Mouse (Mus musculus): ENCODE measurements around the gene Serf1. TPM values are rescaled to one million over a fixed set of nuclear protein-coding genes. Genes with fewer than 3 reads are reported as not detected.
"Not testable (repeated sequence)": the region's sequence is repeated elsewhere in the genome, so short reads cannot be mapped to it uniquely, and the experiment has no call there.

Gene Serf1
- polyA plus RNA-seq, 1 experiment: 3.6 TPM

- TF ChIP-seq CTCF (IDR thresholded peaks at IDR 0.05; ENCODE audit: borderline replicate concordance, control insufficient read depth, extremely low read depth, insufficient read depth, low read length, poor library complexity): no peak
- TF ChIP-seq POLR2A (IDR thresholded peaks at IDR 0.05; ENCODE audit: control insufficient read depth, extremely low read depth, insufficient read depth, low read length, poor library complexity): no peak
- no peaks in the 10 kb centered on the region for H3K36me3 ChIP-seq (ENCODE audit: control insufficient read depth, insufficient read depth, low read length)
- WGBS: 28% methylated on average over 1 of the region's 1 CpGs
- H3K4me3 ChIP-seq (ENCODE audit: control insufficient read depth, insufficient read depth, low read length): no peak overlapping the region
- no peaks in the 10 kb centered on the region for H3K27me3 ChIP-seq (ENCODE audit: control insufficient read depth, insufficient read depth, low read length)
- H3K4me1 ChIP-seq (replicated peaks; ENCODE audit: control insufficient read depth, insufficient read depth, low read length): no peaks in the 10 kb centered on the region
- DNase-seq: no peak
- H3K27ac ChIP-seq (ENCODE audit: control insufficient read depth, insufficient read depth, low read length): no peak overlapping the region
Measured at GRCm38 (mm10) chr13:100152659-100153058, 44.8 kb downstream of the Serf1 start.

- whole genome bisulfite sequencing: 92% methylated on average over 3 of the region's 3 CpGs
- Histone ChIP-seq H3K27ac (ENCODE audit: control insufficient read depth, insufficient read depth, low read length) (no peak overlapping the region), H3K27me3 (ENCODE audit: control insufficient read depth, insufficient read depth, low read length) (no peaks in the 10 kb centered on the region), H3K36me3 (ENCODE audit: control insufficient read depth, insufficient read depth, low read length) (no peaks in the 10 kb centered on the region), H3K4me3 (ENCODE audit: control insufficient read depth, insufficient read depth, low read length) (no peak overlapping the region), H3K4me1 (replicated peaks; ENCODE audit: control insufficient read depth, insufficient read depth, low read length) (no peaks in the 10 kb centered on the region)
- no peak for DNase-seq
- TF ChIP-seq CTCF (IDR thresholded peaks at IDR 0.05; ENCODE audit: borderline replicate concordance, control insufficient read depth, extremely low read depth, insufficient read depth, low read length, poor library complexity) (no peak), POLR2A (IDR thresholded peaks at IDR 0.05; ENCODE audit: control insufficient read depth, extremely low read depth, insufficient read depth, low read length, poor library complexity) (no peak)
Measured at GRCm38 (mm10) chr13:100156624-100157023, 48.8 kb downstream of the Serf1 start.

GRCm38 (mm10) chr13:100161171-100161870 lies 53.5 kb downstream of the Serf1 start:
- not testable (repeated sequence) for H3K27ac ChIP-seq (ENCODE audit: control insufficient read depth, insufficient read depth, low read length); H3K4me3 ChIP-seq (ENCODE audit: control insufficient read depth, insufficient read depth, low read length); H3K4me1 ChIP-seq (replicated peaks; ENCODE audit: control insufficient read depth, insufficient read depth, low read length); DNase-seq; H3K27me3 ChIP-seq (ENCODE audit: control insufficient read depth, insufficient read depth, low read length); H3K36me3 ChIP-seq (ENCODE audit: control insufficient read depth, insufficient read depth, low read length)
- 92% methylated on average over 11 of the region's 11 CpGs for WGBS

GRCm38 (mm10) chr13:100162467-100162866 lies 54.7 kb downstream of the Serf1 start:
- H3K27ac ChIP-seq (ENCODE audit: control insufficient read depth, insufficient read depth, low read length); DNase-seq; H3K4me1 ChIP-seq (replicated peaks; ENCODE audit: control insufficient read depth, insufficient read depth, low read length); H3K36me3 ChIP-seq (ENCODE audit: control insufficient read depth, insufficient read depth, low read length); H3K27me3 ChIP-seq (ENCODE audit: control insufficient read depth, insufficient read depth, low read length); H3K4me3 ChIP-seq (ENCODE audit: control insufficient read depth, insufficient read depth, low read length): not testable (repeated sequence)

Other genes with a start within 250 kb of the Serf1 start
- gene Cartpt, start 206.9 kb upstream of the Serf1 start, polyA plus RNA-seq (2012; rRNA removed): 0.22 TPM in 1 of 2 replicates, not detected in the other
- 7.7 and 8.0 TPM in 2 replicates for gene Mccc2, start 92.4 kb upstream of the Serf1 start, polyA plus RNA-seq (2012; rRNA removed)
- 4.8 and 5.6 TPM in 2 replicates for gene Bdp1, start 3.9 kb upstream of the Serf1 start, polyA plus RNA-seq (2012; rRNA removed)
- gene Smn1, start 16.8 kb downstream of the Serf1 start, polyA plus RNA-seq (2012; rRNA removed): 22.8 TPM in 2 replicates
- gene Naip2, start 94.1 kb downstream of the Serf1 start, polyA plus RNA-seq (2012; rRNA removed): 1.1 and 1.5 TPM in 2 replicates
- gene Naip5, start 138.3 kb downstream of the Serf1 start, polyA plus RNA-seq (2012; rRNA removed): 1.5 and 1.7 TPM in 2 replicates
- 1.3 and 2.0 TPM in 2 replicates for gene Naip6, start 209.7 kb downstream of the Serf1 start, polyA plus RNA-seq (2012; rRNA removed)

Data from thymus, adult 2 months (tissue).